Comparison of ENCODE assay signal across 30 mouse cellular contexts in genomic region chr11:71889161-71889560, GRCm38 (mm10).
"Had no signal": no experiment of that assay in that cellular context is flagged by ENCODE, and none has a peak within 500 bp of the region (broad histone marks: within the 10 kb centered on the region; RNA-seq: fewer than 3 reads in every experiment).

No protein-coding gene starts in this region.

- DNase-seq: heart, postnatal 10 days; heart, postnatal 14 days; heart, postnatal 36 days; heart, postnatal 4 days; kidney, adult 11 months; kidney, adult 18-20 months; kidney, adult 2 months; kidney, adult 8-10 months; kidney, adult 9 months; kidney, postnatal 10 days; kidney, postnatal 14 days; kidney, postnatal 25 days; kidney, postnatal 36 days; kidney, postnatal 4 days; layer of hippocampus, adult 9-11 months; layer of hippocampus, postnatal 36 days had no signal

- H3K4me1 ChIP-seq: heart, embryonic 12.5 days; heart, embryonic 13.5 days; heart, embryonic 15.5 days; hindbrain, embryonic 15.5 days; intestine, embryonic 15.5 days; kidney, embryonic 15.5 days had no signal

- H3K4me3 ChIP-seq: heart, embryonic 12.5 days; heart, embryonic 13.5 days; heart, embryonic 15.5 days; hindbrain, embryonic 10.5 days; hindbrain, embryonic 12.5 days; hindbrain, embryonic 13.5 days; hindbrain, embryonic 15.5 days; intestine, embryonic 15.5 days; kidney, embryonic 15.5 days; layer of hippocampus, adult 2 months; left cerebral cortex, adult 2 months had no signal

- H3K27ac ChIP-seq: heart, embryonic 13.5 days; heart, embryonic 15.5 days; hindbrain, embryonic 10.5 days; hindbrain, embryonic 12.5 days; hindbrain, embryonic 13.5 days; hindbrain, embryonic 14.5 days; hindbrain, embryonic 15.5 days; hindbrain, postnatal 0 days; intestine, embryonic 15.5 days; kidney, embryonic 15.5 days; kidney, postnatal 0 days; layer of hippocampus, adult 2 months; left cerebral cortex, adult 2 months had no signal

- H3K27me3 ChIP-seq: heart, embryonic 12.5 days; heart, embryonic 13.5 days; heart, embryonic 15.5 days; hindbrain, embryonic 12.5 days; hindbrain, embryonic 15.5 days; intestine, embryonic 15.5 days; kidney, embryonic 15.5 days had no signal
